Mouse (Mus musculus) kidney, postnatal 10 days (tissue): ENCODE results near the gene Tmem86b.
"Not testable (repeated sequence)": the region's sequence is repeated elsewhere in the genome, so short reads cannot be mapped to it uniquely, and the experiment has no call there.

ENCODE experiments used
- DNase-seq: peaks from one replicate; pipeline ENCODE4 v3.0.0; 2021; ENCODE audit warnings: mixed read lengths

Gene Tmem86b

GRCm38 (mm10) chr7:4647291-4647690 is 16.1 kb upstream of the Tmem86b start:
- no peak for DNase-seq

GRCm38 (mm10) chr7:4646806-4647205 is 15.6 kb upstream of the Tmem86b start:
- no peak for DNase-seq

- no peak for DNase-seq
These were observed 12.0 kb upstream of the Tmem86b start for GRCm38 (mm10) chr7:4643225-4643624.

GRCm38 (mm10) chr7:4641956-4642355 is 10.7 kb upstream of the Tmem86b start:
- DNase-seq: peak; percentile 35

GRCm38 (mm10) chr7:4641155-4641554 is 9.9 kb upstream of the Tmem86b start:
- DNase-seq: no peak

- DNase-seq: no peak
These were observed 5.0 kb upstream of the Tmem86b start for GRCm38 (mm10) chr7:4636179-4636578.

GRCm38 (mm10) chr7:4630198-4630597 is 1.0 kb downstream of the Tmem86b start:
- peak; percentile 31 for DNase-seq

- DNase-seq: no peak
These were observed 1.6 kb downstream of the Tmem86b start for GRCm38 (mm10) chr7:4629586-4629985.

GRCm38 (mm10) chr7:4625928-4626327 is 5.3 kb downstream of the Tmem86b start:
- no peak for DNase-seq

- no peak for DNase-seq
These were observed 6.9 kb downstream of the Tmem86b start for GRCm38 (mm10) chr7:4624343-4624742.

- DNase-seq: peak; percentile 72
These were observed 7.6 kb downstream of the Tmem86b start for GRCm38 (mm10) chr7:4623544-4624189.

- peak; percentile 85 for DNase-seq
These were observed 11.2 kb downstream of the Tmem86b start for GRCm38 (mm10) chr7:4619979-4620378.

GRCm38 (mm10) chr7:4613740-4614403 is 17.4 kb downstream of the Tmem86b start:
- DNase-seq: no peak

GRCm38 (mm10) chr7:4612956-4613355 is 18.3 kb downstream of the Tmem86b start:
- DNase-seq: no peak

- no peak for DNase-seq
These were observed 18.8 kb downstream of the Tmem86b start for GRCm38 (mm10) chr7:4612386-4612785.

GRCm38 (mm10) chr7:4611921-4612341 is 19.3 kb downstream of the Tmem86b start:
- no peak for DNase-seq

GRCm38 (mm10) chr7:4611511-4611910 is 19.7 kb downstream of the Tmem86b start:
- no peak for DNase-seq

GRCm38 (mm10) chr7:4608002-4608401 is 23.2 kb downstream of the Tmem86b start:
- no peak for DNase-seq

- DNase-seq: no peak
These were observed 27.3 kb downstream of the Tmem86b start, which contains the start of gene Ptprh for GRCm38 (mm10) chr7:4603873-4604272. Ptprh (minus strand) TSS chr7:4604041.

GRCm38 (mm10) chr7:4602969-4603368 is 28.3 kb downstream of the Tmem86b start:
- no peak for DNase-seq

GRCm38 (mm10) chr7:4597046-4597445 is 34.2 kb downstream of the Tmem86b start:
- not testable (repeated sequence) for DNase-seq

- DNase-seq: not testable (repeated sequence)
These were observed 49.7 kb downstream of the Tmem86b start for GRCm38 (mm10) chr7:4581481-4581880.
